Mouse (Mus musculus): ENCODE results near the gene Ralbp1. TPM values are rescaled to one million over a fixed set of nuclear protein-coding genes. Genes with fewer than 3 reads are reported as not detected.

The Ralbp1 gene
- polyA plus RNA-seq, 1 experiment from 2014 or later, result 150 TPM

DNA sequence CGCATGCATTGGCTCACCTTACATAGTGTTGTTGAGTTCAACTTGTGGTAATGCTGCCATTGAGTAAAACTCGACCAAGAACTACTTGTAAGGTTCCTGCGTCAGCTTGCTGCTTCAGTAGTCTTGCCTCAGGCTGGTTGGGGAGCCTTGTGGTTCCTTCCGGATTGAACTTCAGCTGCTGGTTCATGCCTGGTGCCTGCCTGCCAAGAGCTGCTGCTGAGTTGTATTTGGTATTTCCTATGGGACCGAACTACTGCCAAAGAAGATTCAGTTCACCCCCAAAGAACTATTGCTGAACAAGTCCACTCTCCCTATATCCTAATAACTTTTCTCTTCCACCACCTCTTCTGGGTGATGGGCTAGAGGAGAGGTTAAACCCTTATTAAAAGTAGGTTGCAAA is 3.9 kb upstream of the Ralbp1 start:
- no peak overlapping the region for H3K9ac ChIP-seq
- ATAC-seq (ENCODE audit: insufficient number of reproducible peaks, low FRiP score, low TSS enrichment, low read depth), result no peak
- WGBS, result 65% methylated on average over 5 of the region's 5 CpGs
- no peaks in the 10 kb centered on the region for H3K27me3 ChIP-seq
- no peak overlapping the region for H3K4me3 ChIP-seq (replicated peaks)
- no peaks in the 10 kb centered on the region for H3K9me3 ChIP-seq (replicated peaks)
- peaks cover 23% of the 10 kb centered on the region for H3K4me1 ChIP-seq
- no peak overlapping the region for H3K27ac ChIP-seq (replicated peaks)
- H3K4me2 ChIP-seq (replicated peaks), result no peak overlapping the region
- H3K36me3 ChIP-seq, result no peaks in the 10 kb centered on the region

- no peaks in the 10 kb centered on the region for H3K9me3 ChIP-seq (replicated peaks)
- H3K36me3 ChIP-seq, result no peaks in the 10 kb centered on the region
- H3K4me2 ChIP-seq (replicated peaks), result peak overlapping the region; percentile 77
- no peaks in the 10 kb centered on the region for H3K27me3 ChIP-seq
- peaks cover 43% of the 10 kb centered on the region for H3K4me1 ChIP-seq
- peak overlapping the region; percentile 100 for H3K27ac ChIP-seq (replicated peaks)
- no peak for ATAC-seq (ENCODE audit: insufficient number of reproducible peaks, low FRiP score, low TSS enrichment, low read depth)
- H3K4me3 ChIP-seq (replicated peaks), result peak overlapping the region; percentile 94; the same call in 1 of the 2 replicates
- 60% methylated on average over 9 of the region's 9 CpGs for WGBS
- no peak overlapping the region for H3K9ac ChIP-seq
These were observed 973 bp upstream of the Ralbp1 start for GRCm38 (mm10) chr17:65886571-65886970.

- WGBS, result under 1% methylated on average over 11 of the region's 11 CpGs
- peak overlapping the region; percentile 94 for H3K4me3 ChIP-seq (replicated peaks)
- peak overlapping the region; percentile 77 for H3K4me2 ChIP-seq (replicated peaks)
- peak overlapping the region; percentile 69 for H3K9ac ChIP-seq
- H3K36me3 ChIP-seq, result no peaks in the 10 kb centered on the region
- H3K27ac ChIP-seq (replicated peaks), result peak overlapping the region; percentile 100
- no peaks in the 10 kb centered on the region for H3K27me3 ChIP-seq
- peak; percentile 56; the same call in 1 of the 2 replicates for ATAC-seq (ENCODE audit: insufficient number of reproducible peaks, low FRiP score, low TSS enrichment, low read depth)
- H3K9me3 ChIP-seq (replicated peaks), result no peaks in the 10 kb centered on the region
- H3K4me1 ChIP-seq, result peaks cover 38% of the 10 kb centered on the region
These were observed 251 bp downstream of the Ralbp1 start for GRCm38 (mm10) chr17:65885398-65885696.

DNA sequence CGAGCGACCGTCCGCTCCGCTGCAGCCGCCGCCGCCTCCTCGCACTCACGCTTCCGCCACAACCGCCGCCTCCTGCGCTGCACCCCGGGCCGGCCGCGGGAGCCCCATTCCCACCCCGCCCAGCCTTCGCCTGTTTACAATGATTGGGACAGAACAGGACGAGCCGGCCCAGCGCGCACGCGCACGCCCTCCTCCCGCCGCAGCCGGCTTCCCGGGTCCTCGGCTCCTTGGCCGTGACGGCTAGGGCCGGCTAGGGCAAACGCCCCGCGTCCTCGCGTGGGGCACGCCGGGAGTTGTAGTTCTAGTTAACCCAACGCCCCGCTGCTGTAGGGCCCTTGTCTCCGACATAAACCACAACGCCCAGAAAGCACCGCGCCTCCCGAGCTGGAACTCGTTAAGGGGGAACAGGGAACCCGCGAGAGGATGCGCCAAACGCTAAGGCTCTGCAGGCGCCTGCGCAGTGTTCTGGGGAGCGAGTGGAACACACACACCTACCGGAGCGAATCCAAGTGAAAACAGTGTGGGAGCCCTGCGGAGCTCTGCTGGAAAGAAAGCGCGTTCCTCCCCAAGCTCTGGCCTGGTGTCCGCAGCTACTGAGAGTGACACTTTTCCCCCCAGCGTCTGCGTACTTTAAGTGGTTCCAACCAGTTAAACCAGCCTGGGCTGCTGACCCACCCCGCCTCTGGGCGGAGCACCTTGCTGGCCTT is 754 bp downstream of the Ralbp1 start:
- no peaks in the 10 kb centered on the region for H3K27me3 ChIP-seq
- peaks cover 38% of the 10 kb centered on the region for H3K4me1 ChIP-seq
- H3K4me3 ChIP-seq (replicated peaks), result peak overlapping the region; percentile 94
- H3K27ac ChIP-seq (replicated peaks), result peak overlapping the region; percentile 100
- no peaks in the 10 kb centered on the region for H3K36me3 ChIP-seq
- H3K9ac ChIP-seq, result peak overlapping the region; percentile 85
- H3K4me2 ChIP-seq (replicated peaks), result peak overlapping the region; percentile 82
- under 1% methylated on average over 66 of the region's 67 CpGs for WGBS
- peak; percentile 99 for ATAC-seq (ENCODE audit: insufficient number of reproducible peaks, low FRiP score, low TSS enrichment, low read depth)
- H3K9me3 ChIP-seq (replicated peaks), result no peaks in the 10 kb centered on the region

DNA sequence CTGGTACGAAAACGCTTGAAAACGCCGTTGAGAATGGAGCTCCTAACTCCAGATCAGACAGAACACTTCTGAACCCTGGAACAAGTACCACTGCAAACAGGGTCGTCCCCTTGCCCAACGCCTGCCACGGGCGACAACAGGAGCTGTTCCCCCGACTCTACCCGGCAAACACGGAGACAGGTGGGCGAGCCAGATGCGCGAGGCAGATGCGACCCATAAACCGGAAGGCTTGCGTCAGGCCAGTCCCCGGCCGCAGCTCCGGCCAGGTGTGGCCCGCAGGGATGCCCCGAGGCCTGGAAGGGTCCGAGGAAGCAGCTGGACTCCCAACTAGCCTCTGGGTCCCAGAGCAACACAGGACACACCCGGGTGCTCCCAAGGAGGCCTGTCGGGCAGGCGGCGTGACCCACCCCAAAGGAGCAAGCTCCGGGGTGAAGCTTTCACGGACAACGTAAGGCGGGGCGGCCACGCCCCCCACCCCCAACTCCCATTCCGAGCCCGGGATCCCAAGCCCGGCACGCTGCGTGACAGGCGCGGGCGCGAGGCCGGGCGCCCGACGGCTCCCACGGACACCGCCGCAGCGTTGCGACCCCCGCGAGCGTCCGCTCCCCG is 1.4 kb downstream of the Ralbp1 start:
- Histone ChIP-seq H3K4me3 (replicated peaks) (peak overlapping the region; percentile 94), H3K36me3 (no peaks in the 10 kb centered on the region), H3K9me3 (replicated peaks) (no peaks in the 10 kb centered on the region), H3K27ac (replicated peaks) (peak overlapping the region; percentile 100), H3K4me1 (peaks cover 38% of the 10 kb centered on the region), H3K27me3 (no peaks in the 10 kb centered on the region), H3K9ac (peak overlapping the region; percentile 85), H3K4me2 (replicated peaks) (peak overlapping the region; percentile 82)
- ATAC-seq (ENCODE audit: insufficient number of reproducible peaks, low FRiP score, low TSS enrichment, low read depth), result peak; percentile 9
- under 1% methylated on average over 56 of the region's 56 CpGs for WGBS

GRCm38 (mm10) chr17:65877026-65877425 is 8.6 kb downstream of the Ralbp1 start:
- Histone ChIP-seq H3K27me3 (no peaks in the 10 kb centered on the region), H3K4me2 (replicated peaks) (no peak overlapping the region), H3K4me1 (peaks cover 28% of the 10 kb centered on the region), H3K27ac (replicated peaks) (no peak overlapping the region), H3K9me3 (replicated peaks) (no peaks in the 10 kb centered on the region), H3K36me3 (no peaks in the 10 kb centered on the region), H3K4me3 (replicated peaks) (no peak overlapping the region), H3K9ac (no peak overlapping the region)
- 42% methylated on average over 6 of the region's 6 CpGs for WGBS
- no peak for ATAC-seq (ENCODE audit: insufficient number of reproducible peaks, low FRiP score, low TSS enrichment, low read depth)

DNA sequence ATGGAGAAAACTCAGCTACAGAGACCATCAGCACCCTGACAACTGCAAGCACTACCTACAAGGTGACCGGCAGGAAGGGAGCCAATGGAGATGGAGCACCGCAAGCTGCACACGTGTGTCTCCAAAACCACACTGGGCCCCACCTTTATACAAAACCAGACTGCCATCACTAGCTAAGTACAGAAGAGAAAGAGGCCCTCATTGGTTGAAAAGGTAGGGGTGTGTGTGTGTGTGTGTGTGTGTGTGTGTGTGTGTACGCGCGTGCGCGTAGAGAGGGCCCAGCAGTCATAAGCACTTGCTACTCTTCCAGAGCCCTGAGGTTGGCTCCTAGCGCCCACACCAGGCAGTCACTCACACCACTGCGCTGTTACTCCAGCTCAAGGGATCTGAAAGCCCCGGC is 11.8 kb downstream of the Ralbp1 start:
- Histone ChIP-seq H3K27ac (replicated peaks) (no peak overlapping the region), H3K4me1 (peaks cover 31% of the 10 kb centered on the region), H3K9me3 (replicated peaks) (no peaks in the 10 kb centered on the region), H3K27me3 (no peaks in the 10 kb centered on the region), H3K4me2 (replicated peaks) (no peak overlapping the region), H3K9ac (no peak overlapping the region), H3K4me3 (replicated peaks) (no peak overlapping the region), H3K36me3 (no peaks in the 10 kb centered on the region)
- 92% methylated on average over 11 of the region's 11 CpGs for WGBS
- no peak for ATAC-seq (ENCODE audit: insufficient number of reproducible peaks, low FRiP score, low TSS enrichment, low read depth)

GRCm38 (mm10) chr17:65873156-65873555 is 12.4 kb downstream of the Ralbp1 start:
- H3K9me3 ChIP-seq (replicated peaks), result no peaks in the 10 kb centered on the region
- no peak overlapping the region for H3K4me2 ChIP-seq (replicated peaks)
- no peak for ATAC-seq (ENCODE audit: insufficient number of reproducible peaks, low FRiP score, low TSS enrichment, low read depth)
- no peak overlapping the region for H3K27ac ChIP-seq (replicated peaks)
- peaks cover 31% of the 10 kb centered on the region for H3K4me1 ChIP-seq
- no peaks in the 10 kb centered on the region for H3K36me3 ChIP-seq
- H3K27me3 ChIP-seq, result no peaks in the 10 kb centered on the region
- no peak overlapping the region for H3K9ac ChIP-seq
- 73% methylated on average over 4 of the region's 4 CpGs for WGBS
- H3K4me3 ChIP-seq (replicated peaks), result no peak overlapping the region

GRCm38 (mm10) chr17:65872652-65873051 is 12.9 kb downstream of the Ralbp1 start:
- peak; percentile 49; the same call in 1 of the 2 replicates for ATAC-seq (ENCODE audit: insufficient number of reproducible peaks, low FRiP score, low TSS enrichment, low read depth)

GRCm38 (mm10) chr17:65872051-65872450 is 13.5 kb downstream of the Ralbp1 start:
- no peaks in the 10 kb centered on the region for H3K9me3 ChIP-seq (replicated peaks)
- H3K4me2 ChIP-seq (replicated peaks), result no peak overlapping the region
- no peak overlapping the region for H3K9ac ChIP-seq
- H3K4me3 ChIP-seq (replicated peaks), result no peak overlapping the region
- WGBS, result 26% methylated on average over 6 of the region's 6 CpGs
- peaks cover 6% of the 10 kb centered on the region; the same call in 1 of the 2 replicates for H3K36me3 ChIP-seq
- peak overlapping the region; percentile 71 for H3K27ac ChIP-seq (replicated peaks)
- H3K27me3 ChIP-seq, result no peaks in the 10 kb centered on the region
- peaks cover 27% of the 10 kb centered on the region for H3K4me1 ChIP-seq
- no peak for ATAC-seq (ENCODE audit: insufficient number of reproducible peaks, low FRiP score, low TSS enrichment, low read depth)

More at GRCm38 (mm10) chr17:65872652-65873051, 12.9 kb downstream of the Ralbp1 start:
- Histone ChIP-seq H3K36me3 (0 out of 2 replicates have a peak, but pooled peaks cover under 1% of the 10 kb centered on the region), H3K9me3 (replicated peaks) (no peaks in the 10 kb centered on the region), H3K27ac (replicated peaks) (no peak overlapping the region; the same call in 1 of the 2 replicates), H3K4me2 (replicated peaks) (no peak overlapping the region), H3K27me3 (no peaks in the 10 kb centered on the region), H3K4me3 (replicated peaks) (no peak overlapping the region), H3K9ac (no peak overlapping the region), H3K4me1 (peaks cover 31% of the 10 kb centered on the region)
- WGBS, result 32% methylated on average over 6 of the region's 6 CpGs

DNA sequence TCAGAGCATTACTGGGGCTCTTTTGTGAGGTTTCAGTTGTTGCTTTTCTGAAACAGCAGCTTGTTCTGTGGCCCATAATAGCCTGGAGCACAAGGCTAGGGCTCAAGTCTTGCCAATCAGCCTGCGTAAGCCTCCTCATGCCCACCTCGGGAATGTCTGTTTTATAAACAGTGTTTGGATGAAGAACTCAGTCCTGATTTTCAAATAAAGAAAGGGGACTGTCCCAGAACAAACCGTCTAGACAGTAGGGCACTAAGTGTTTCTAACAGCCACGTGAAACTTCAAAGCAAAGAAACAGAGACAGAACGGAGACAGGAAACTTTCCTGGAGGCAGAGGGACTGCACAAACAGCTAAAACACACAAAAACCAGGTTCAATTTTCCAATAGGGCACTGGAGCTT is 14.0 kb downstream of the Ralbp1 start:
- no peak overlapping the region for H3K9ac ChIP-seq
- no peak for ATAC-seq (ENCODE audit: insufficient number of reproducible peaks, low FRiP score, low TSS enrichment, low read depth)

More for the DNA sequence above, 14.0 kb downstream of the Ralbp1 start:
- H3K4me2 ChIP-seq (replicated peaks), result no peak overlapping the region
- peaks cover 26% of the 10 kb centered on the region for H3K4me1 ChIP-seq
- 14% methylated on average over 5 of the region's 5 CpGs for WGBS
- H3K27ac ChIP-seq (replicated peaks), result peak overlapping the region; percentile 71
- no peaks in the 10 kb centered on the region for H3K27me3 ChIP-seq
- peaks cover 9% of the 10 kb centered on the region; the same call in 1 of the 2 replicates for H3K36me3 ChIP-seq
- no peak overlapping the region for H3K4me3 ChIP-seq (replicated peaks)
- H3K9me3 ChIP-seq (replicated peaks), result no peaks in the 10 kb centered on the region
